Mouse (Mus musculus) layer of hippocampus, adult 9-11 months (tissue): ENCODE data around the gene Pop7.

ENCODE experiments used
- DNase-seq: peaks from one replicate; pipeline ENCODE4 v3.0.0; 2022

Pop7 gene

DNA sequence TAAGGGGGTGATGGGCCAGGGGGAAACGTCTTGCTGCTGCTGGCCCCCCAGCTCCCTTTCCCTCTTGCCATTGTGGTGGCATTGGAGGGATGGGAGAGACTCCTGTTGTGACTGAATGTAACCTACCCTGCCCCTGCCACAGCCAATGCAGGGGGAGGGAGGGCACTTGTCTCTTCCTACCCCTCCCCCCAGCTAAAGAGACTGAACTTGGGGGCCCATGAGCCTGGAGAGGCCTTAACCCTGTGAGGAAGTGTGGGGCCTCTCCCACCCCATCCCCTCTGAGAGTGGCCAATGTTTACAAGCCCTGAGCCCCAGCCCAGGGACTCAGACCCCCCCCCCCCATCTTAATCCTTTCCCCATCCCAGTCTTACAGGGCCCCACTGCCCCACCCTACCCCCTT, 25.1 kb upstream of the Pop7 start:
- DNase-seq = no peak

DNA sequence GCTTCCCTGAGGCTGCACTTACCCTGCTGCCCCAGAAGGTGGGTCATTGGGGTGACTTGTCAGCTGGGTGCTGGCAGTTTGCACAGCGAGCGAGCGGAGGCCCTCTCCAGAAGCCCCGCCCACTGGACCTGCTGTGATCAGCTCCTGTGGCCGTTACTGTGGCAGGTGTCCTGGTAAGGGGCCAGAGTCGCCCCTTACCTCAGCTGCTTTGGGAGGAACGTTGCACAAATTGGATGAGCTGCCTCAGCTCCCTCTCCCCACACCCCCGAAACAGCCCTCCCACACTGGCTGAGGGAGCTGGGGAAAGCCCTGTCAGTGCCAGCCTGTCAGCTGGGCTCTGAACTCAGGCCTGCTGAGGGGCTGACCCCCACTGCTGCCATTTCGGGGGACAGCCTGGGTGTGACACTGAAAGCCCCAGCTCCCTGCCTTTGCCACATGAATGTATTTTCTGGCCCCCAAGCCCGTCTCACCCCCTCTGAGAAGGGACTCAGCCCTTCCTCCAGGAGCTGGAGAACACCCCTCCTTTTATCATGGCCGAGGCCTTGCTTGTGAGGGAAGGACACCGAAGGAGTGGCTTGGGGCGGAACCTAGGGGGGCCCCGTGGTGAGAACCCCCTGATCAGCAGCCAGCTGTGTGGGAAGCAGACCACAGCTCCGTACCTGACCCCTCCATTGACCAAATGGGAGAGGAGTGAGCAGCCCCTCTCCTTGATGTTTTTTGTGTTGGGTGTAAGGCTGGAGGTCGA, 24.0 kb upstream of the Pop7 start:
- peak; percentile 64 for DNase-seq

GRCm38 (mm10) chr5:137525511-137525910, 23.2 kb upstream of the Pop7 start:
- no peak for DNase-seq

DNA sequence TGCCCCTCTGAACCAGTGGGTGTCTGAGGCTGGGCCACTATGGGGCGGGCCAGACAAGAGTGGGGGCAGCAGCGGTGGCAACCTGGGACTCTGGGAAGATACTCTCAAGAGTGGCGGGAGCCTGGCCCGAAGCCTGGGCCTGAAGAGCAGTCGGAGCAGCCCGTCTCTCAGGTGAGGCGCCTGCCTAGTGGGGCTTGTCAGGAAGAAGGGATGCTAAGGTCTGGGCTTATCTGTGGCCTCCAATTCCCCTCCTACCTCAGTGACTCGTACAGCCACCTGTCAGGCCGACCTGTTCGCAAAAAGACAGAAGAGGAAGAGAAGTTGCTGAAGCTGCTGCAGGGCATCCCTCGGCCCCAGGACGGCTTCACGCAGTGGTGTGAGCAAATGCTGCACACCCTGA, 22.4 kb upstream of the Pop7 start:
- no peak for DNase-seq

DNA sequence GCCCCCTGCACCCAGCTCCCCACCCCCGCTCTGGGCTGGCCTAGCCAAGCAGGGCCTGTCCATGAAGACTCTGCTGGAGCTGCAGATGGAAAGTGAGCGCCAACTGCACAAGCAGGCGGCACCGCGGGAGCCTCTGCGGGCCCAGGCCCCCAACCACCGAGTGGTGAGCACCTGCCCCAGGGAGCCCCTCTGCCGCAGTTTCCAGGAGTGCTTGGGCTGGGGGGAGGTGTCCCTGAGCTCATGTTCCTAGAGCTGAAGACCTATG, 21.9 kb upstream of the Pop7 start:
- DNase-seq = no peak

DNA sequence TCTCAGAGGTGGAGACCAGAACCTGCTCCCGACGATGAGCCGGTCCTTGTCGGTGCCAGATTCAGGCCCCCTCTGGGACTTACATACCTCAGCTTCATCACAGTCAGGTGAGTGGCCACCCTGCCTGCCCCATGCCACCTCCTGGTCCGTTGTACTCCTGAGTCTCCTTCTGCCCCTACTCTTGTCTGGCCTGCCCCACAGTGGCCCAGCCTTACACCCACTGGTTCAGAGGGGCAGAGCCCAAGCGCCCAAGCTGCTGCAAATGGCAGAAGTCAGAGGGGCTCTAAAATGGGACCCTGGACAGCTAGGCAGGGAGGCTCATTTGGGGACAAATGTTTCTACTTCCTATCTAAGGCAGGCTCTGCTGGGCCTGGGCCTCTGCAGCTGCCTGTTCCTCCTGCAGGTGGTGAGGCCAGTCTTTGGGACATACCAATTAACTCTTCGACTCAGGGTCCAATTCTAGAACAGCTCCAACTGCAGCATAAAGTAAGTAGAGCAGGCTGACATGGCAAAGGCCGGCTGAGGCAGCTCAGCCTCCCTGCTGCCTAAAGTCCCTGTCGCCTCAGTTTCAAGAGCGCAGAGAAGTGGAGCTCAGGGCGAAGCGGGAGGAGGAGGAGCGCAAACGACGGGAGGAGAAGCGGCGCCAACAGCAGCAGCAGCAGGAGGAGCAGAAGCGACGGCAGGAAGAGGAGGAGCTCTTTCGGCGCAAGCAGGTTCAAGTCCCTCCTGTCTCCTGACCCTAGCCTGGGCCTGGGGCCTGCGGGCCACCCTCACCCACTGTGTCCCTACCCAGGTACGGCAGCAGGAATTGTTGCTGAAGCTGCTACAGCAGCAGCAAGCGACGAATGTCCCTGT, 21.3 kb upstream of the Pop7 start:
- DNase-seq = no peak

DNA sequence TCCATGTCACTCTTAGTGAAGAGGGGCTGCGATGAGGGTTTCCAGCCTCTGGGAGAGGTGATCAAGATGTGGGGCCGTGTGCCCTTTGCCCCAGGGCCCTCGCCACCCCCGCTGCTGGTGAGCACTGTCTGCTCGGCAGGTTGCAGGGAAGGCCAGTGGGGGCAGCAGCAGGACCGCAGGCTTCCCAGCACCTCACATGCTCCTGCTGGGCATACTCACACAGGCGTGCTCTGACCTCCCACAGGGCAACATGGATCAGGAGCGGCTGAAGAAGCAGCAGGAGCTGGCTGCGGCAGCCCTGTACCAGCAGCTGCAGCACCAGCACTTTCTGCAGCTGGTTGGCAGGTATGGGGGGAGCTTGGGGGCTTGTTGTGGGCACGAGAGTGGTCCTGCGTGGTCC, 20.4 kb upstream of the Pop7 start:
- no peak for DNase-seq

DNA sequence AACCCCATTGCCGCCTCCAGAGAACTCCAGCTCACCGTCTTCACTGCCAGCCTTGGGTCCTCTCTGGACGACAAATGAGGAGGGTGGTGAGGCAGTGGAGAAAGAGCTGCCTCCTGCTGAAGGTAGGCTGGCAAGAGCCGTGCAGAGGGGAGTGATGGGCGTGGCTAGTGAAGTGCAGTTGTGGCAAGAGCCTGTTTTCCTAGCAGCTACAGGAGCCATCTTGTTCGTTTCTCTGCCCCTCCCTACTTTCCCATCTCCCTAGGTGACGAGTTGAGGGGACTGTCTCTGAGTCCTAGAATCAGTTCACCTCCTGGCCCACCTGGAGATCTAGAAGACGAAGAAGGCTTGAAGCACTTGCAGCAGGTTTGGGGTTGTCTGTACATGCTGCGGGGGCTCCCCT, 19.5 kb upstream of the Pop7 start:
- DNase-seq = no peak

GRCm38 (mm10) chr5:137519691-137520550, 17.6 kb upstream of the Pop7 start:
- DNase-seq = no peak

DNA sequence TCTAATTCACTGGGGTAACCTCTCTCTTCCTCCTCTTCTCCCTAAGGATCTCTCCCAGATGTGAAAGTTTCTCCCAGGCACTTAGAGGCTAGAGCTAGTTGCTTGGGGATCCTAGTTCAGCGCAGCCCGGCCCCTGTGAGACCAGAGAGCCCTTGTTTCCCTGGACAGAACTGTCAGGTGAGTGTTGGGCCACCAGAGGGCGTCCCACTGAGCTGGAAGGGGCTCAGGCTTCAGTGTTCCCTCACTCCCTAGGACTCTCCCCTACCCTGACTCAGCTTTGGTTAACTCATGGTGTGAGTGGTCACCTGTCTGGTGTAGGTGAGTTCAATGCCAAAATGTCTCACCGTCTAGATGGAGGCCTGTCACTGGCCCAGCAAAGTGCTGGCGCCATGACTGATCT, 16.1 kb upstream of the Pop7 start, which contains the start of gene Gigyf1:
Gigyf1 (plus strand) TSS at position 113 of the 400 bp plus-strand sequence.
- no peak for DNase-seq

- no peak for DNase-seq
These were observed 12.5 kb upstream of the Pop7 start for GRCm38 (mm10) chr5:137514811-137515210.

DNA sequence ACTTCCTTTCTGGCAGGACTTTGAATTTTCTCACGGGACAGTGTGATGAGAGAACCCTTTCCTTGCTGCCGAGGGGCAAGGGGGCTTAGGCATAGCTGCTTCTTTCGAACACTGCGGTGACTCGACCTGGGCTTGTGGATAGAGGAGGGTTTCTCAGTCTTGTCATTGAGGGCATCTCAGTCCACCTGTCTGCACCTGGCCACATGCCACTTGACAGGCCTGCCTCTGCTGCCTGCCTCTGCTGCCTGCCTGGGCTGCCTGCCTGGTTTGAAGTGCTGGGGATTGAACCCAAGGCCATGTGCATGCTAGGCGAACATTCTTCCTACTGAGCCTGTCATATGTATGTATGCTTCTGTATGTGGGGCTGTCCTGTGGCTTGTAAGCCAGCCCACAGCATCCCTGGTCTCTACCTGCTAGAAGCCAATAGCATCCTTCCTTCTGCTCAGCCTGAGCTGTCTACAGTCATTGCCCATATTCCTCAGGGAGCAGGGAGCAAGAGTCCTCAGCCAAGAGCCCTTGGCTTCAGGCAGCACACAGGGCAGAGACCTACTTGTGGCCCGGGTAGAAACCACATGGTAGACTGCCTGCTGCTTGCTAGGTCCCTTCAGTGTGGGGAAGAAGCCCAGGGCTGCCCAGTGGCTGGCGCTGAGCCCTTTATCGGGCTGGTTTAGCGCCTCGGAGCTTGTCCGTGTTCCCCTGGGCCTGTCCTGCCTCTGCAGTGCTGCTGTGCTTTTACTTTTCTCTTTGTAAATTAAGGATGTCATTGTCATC, 11.8 kb upstream of the Pop7 start:
- no peak for DNase-seq

DNA sequence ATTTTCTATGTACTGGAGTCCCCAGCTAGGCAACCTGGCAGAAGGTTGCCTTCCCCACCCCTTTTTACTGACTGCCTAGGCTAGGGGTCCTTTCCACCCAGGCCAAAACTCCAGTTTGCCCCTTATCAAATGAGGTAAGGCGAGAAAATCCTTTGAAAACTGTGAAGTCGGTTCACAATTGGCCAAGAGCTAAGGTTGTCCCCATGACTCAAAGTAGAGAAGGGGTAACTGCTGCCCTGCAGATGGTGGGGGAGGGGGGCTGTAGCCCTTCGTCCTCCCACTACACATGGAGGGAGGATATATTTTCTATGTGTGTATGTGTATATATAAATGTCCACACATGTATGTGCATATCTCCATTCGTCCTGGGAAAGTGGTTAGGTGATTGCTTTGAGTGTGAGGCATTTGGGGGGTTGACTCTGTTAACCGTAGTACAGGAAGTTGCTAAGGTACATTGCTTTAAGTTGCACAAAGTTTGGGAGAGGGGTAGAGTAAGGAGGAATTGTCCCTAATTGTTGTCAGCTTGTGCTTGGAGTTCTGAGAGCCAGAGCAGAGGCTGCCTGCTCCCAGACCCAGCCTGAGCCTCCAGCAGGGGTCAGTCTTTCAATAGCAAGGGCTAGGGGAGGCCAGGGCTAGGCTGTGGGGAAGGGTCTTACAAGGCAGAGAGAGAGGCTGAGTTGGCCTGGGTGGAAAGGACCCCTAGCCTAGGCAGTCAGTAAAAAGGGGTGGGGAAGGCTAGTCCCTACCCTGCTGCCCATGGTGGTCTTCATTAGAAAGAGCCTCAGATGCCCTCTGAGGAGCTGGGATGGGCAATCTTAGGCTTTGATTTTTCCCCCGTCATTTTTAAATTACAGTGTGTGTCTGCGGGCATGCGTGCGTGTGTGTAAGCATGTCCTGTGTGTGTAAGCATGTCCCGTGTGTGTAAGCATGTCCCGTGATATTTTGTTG, 10.8 kb upstream of the Pop7 start:
- no peak for DNase-seq

DNA sequence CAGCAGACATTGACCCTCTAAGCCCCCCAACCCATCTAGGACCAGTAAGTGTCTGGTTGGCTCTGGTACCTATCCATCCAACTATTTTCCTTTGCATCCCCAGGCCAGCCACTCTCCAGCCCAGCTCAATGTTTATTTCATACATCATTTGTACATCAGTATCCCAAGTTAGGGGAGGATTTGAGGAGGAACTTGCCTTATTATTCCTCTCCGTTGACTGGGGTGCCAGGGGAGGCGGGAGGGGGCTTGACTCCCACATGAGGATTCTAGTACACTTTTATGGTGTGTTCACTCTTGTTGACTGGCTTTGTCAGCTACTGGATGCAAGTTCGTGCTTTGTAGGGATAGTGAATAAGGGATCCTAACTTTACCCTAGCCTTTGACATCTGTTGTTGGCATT, 9.4 kb upstream of the Pop7 start:
- DNase-seq = no peak

GRCm38 (mm10) chr5:137510573-137511390, 8.5 kb upstream of the Pop7 start:
- DNase-seq = no peak

- peak; percentile 83 for DNase-seq
These were observed 7.7 kb upstream of the Pop7 start for GRCm38 (mm10) chr5:137510014-137510501.

DNA sequence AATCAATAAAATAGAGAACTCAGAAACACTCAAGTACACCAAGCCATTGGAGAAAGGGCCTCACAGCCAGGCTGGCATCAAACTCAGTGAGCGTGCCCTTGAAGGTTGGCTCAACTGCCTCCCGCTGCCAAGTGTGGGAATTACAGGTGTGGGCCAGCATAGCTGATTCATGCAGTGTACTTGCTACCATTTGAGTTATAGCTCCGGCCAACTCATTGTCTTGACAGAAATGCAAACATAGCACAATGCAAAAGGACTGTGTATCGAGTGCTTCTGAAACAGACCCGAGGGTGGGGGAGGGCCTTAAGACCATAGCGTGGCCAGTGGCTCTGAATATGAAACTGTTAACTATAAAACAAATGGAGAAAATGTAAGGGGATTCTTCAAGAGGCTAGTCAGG, 1.7 kb upstream of the Pop7 start:
- DNase-seq = no peak

GRCm38 (mm10) chr5:137502667-137503110, 371 bp upstream of the Pop7 start:
- DNase-seq = no peak

GRCm38 (mm10) chr5:137500186-137500585, 2.1 kb downstream of the Pop7 start:
- DNase-seq = no peak

GRCm38 (mm10) chr5:137493831-137494230, 8.5 kb downstream of the Pop7 start:
- no peak for DNase-seq
